Mouse (Mus musculus) C2C12 (cell line): ENCODE measurements at regions not wholly inside any gene's neighbourhood (a gene's known extent, or its start where the extent isn't known, plus 50 kb on each side); places are given as distances from the start of the nearest gene placed in this dataset.
A peak's percentile ranks its signal among the peaks of the same experiment; 100 is the strongest.

ENCODE experiments used
- H3K27me3 ChIP-seq: one replicate; pipeline ENCODE4 v1.6.1; 2011; ENCODE audit not compliant: control insufficient read depth, insufficient read depth, insufficient read length
- H3K36me3 ChIP-seq: one replicate; pipeline ENCODE4 v1.6.1; 2011; ENCODE audit not compliant: control insufficient read depth, insufficient read depth
- H3K4me3 ChIP-seq: one replicate; pipeline ENCODE4 v1.5.1; 2011; ENCODE audit warnings: mild to moderate bottlenecking, control low read depth; ENCODE audit not compliant: poor library complexity, insufficient read depth, severe bottlenecking
- H3K79me2 ChIP-seq: one replicate; pipeline ENCODE4 v1.6.1; 2011; ENCODE audit not compliant: control insufficient read depth, insufficient read depth
- H3K79me3 ChIP-seq: one replicate; pipeline ENCODE4 v1.6.1; 2011; ENCODE audit warnings: low read depth, control low read depth
- H3ac ChIP-seq: one replicate; pipeline ENCODE3; 2011; ENCODE audit warnings: low read depth; ENCODE audit not compliant: control insufficient read depth, insufficient read length
- CEBPB ChIP-seq: IDR thresholded peaks from one replicate; pipeline ENCODE4 v1.6.1; 2011; ENCODE audit warnings: low read depth, mild to moderate bottlenecking, control low read depth, moderate library complexity
- CTCF ChIP-seq: IDR thresholded peaks from one replicate; pipeline ENCODE4 v1.5.1; 2011; ENCODE audit not compliant: control insufficient read depth, insufficient read depth, insufficient read length
- FOSL1 ChIP-seq: IDR thresholded peaks from one replicate; pipeline ENCODE4 v1.8.0; 2011; ENCODE audit warnings: mild to moderate bottlenecking, low read length; ENCODE audit not compliant: poor library complexity, insufficient read depth, severe bottlenecking
- MAX ChIP-seq: IDR thresholded peaks from one replicate; pipeline ENCODE4 v1.6.1; 2011; ENCODE audit warnings: mild to moderate bottlenecking, control low read depth
- MYOD1 ChIP-seq: IDR thresholded peaks from one replicate; pipeline ENCODE4 v1.6.1; 2011; ENCODE audit warnings: low read depth; ENCODE audit not compliant: control insufficient read depth, insufficient read length
- MYOG ChIP-seq: IDR thresholded peaks from one replicate; pipeline ENCODE4 v1.6.1; 2011; ENCODE audit not compliant: control insufficient read depth, insufficient read length; ENCODE audit errors: extremely low read depth
- USF1 ChIP-seq: IDR thresholded peaks from one replicate; pipeline ENCODE4 v1.6.1; 2011; ENCODE audit warnings: low read depth, mild to moderate bottlenecking, control low read depth, moderate library complexity

DNA sequence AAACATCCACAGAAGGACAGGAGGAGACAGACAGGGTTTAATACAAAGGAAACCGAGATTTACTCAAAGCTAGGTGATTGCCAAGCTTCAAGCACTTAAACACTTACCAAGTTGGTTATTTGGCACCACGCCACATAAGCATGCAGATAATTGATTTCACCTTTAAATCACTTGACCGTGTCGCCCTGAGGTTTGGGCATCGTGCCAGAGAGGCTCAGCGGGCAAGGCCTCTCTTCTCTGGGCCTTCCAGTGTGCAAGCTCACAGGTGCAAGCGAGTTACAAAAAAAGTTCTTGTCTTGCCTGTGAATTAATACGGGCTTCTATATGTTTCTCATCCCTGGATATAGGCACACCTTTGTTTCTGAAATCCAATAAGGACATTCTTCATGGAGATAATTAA lies 78.4 kb upstream of the 4930583I09Rik start:
- H3K79me2 ChIP-seq = no peaks in the 10 kb centered on the region
- H3K36me3 ChIP-seq = no peaks in the 10 kb centered on the region
- no peak overlapping the region for H3ac ChIP-seq
- TF ChIP-seq FOSL1 (no peak), CEBPB (no peak), MYOD1 (no peak), MYOG (no peak), CTCF (no peak), USF1 (no peak), MAX (no peak)
- H3K4me3 ChIP-seq = no peak overlapping the region
- no peaks in the 10 kb centered on the region for H3K79me3 ChIP-seq
- no peaks in the 10 kb centered on the region for H3K27me3 ChIP-seq

DNA sequence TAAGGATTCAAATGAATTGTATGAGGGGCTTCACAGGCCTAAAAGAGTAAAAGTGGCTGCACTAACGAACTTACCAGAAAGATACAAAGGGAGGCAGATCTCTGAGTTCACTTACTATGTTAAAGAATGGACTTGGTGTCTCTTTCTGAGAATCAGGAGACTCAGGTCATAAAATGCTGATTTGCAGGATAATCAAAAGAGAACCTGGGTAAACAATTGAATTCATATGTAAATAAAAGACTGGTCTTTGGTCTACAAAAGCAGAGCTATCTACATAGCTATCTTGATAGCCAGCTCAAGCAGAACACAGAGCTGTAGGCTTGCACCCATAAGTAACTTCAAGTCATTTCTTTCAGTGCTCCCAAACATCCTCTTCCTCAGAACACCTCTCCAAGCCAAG lies 72.8 kb upstream of the 4930583I09Rik start:
- no peaks in the 10 kb centered on the region for H3K79me3 ChIP-seq
- H3K27me3 ChIP-seq = no peaks in the 10 kb centered on the region
- H3K79me2 ChIP-seq = no peaks in the 10 kb centered on the region
- no peaks in the 10 kb centered on the region for H3K36me3 ChIP-seq
- no peak overlapping the region for H3K4me3 ChIP-seq
- no peak for TF ChIP-seq MYOD1
- TF ChIP-seq CTCF = no peak
- TF ChIP-seq MAX = no peak
- TF ChIP-seq USF1 = no peak
- no peak for TF ChIP-seq MYOG
- no peak for TF ChIP-seq FOSL1
- no peak for TF ChIP-seq CEBPB
- no peak overlapping the region for H3ac ChIP-seq

- no peak for TF ChIP-seq MYOG
- peak; percentile 50 for TF ChIP-seq MYOD1
- H3K79me3 ChIP-seq = no peaks in the 10 kb centered on the region
- H3K79me2 ChIP-seq = no peaks in the 10 kb centered on the region
- no peak overlapping the region for H3ac ChIP-seq
- H3K4me3 ChIP-seq = no peak overlapping the region
- no peaks in the 10 kb centered on the region for H3K36me3 ChIP-seq
- no peaks in the 10 kb centered on the region for H3K27me3 ChIP-seq
Measured at GRCm38 (mm10) chr17:64901721-64902623, 66.1 kb upstream of the 4930583I09Rik start.

GRCm38 (mm10) chr17:64897473-64897872 lies 61.6 kb upstream of the 4930583I09Rik start:
- no peaks in the 10 kb centered on the region for H3K36me3 ChIP-seq
- no peaks in the 10 kb centered on the region for H3K27me3 ChIP-seq
- no peak for TF ChIP-seq CTCF
- TF ChIP-seq MYOG = no peak
- no peak for TF ChIP-seq MAX
- no peak for TF ChIP-seq CEBPB
- TF ChIP-seq USF1 = no peak
- no peaks in the 10 kb centered on the region for H3K79me3 ChIP-seq
- H3K4me3 ChIP-seq = no peak overlapping the region
- no peak overlapping the region for H3ac ChIP-seq
- H3K79me2 ChIP-seq = no peaks in the 10 kb centered on the region

GRCm38 (mm10) chr17:64895886-64896285 lies 60.0 kb upstream of the 4930583I09Rik start:
- H3ac ChIP-seq = no peak overlapping the region
- H3K79me3 ChIP-seq = no peaks in the 10 kb centered on the region
- no peaks in the 10 kb centered on the region for H3K27me3 ChIP-seq
- H3K4me3 ChIP-seq = no peak overlapping the region
- no peaks in the 10 kb centered on the region for H3K36me3 ChIP-seq
- H3K79me2 ChIP-seq = no peaks in the 10 kb centered on the region
- no peak for TF ChIP-seq MYOD1
- no peak for TF ChIP-seq FOSL1
- no peak for TF ChIP-seq CEBPB
- TF ChIP-seq CTCF = no peak
- TF ChIP-seq MYOG = no peak
- TF ChIP-seq USF1 = no peak
- TF ChIP-seq MAX = no peak

DNA sequence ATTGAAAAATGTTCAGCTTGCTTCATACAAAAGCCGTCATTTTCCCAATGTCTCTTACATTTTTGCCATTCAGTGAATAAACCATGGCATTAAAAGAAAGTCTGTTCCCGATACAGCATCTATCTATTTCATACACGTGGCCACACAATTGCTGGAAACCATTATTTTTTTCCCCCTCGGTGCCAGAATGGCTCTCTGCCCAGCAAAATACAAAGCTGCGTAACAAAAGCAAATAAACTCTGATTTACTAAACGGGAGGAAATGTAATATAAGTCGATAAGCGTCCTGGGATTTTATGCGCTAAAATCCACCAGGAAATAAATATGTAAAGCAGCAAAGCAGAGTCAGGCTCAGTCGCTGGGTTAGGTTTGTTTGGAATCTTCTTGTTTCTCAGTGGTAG lies 59.6 kb upstream of the 4930583I09Rik start:
- TF ChIP-seq MYOD1 = no peak
- TF ChIP-seq USF1 = no peak
- TF ChIP-seq CEBPB = no peak
- TF ChIP-seq CTCF = no peak
- TF ChIP-seq MYOG = no peak
- no peak for TF ChIP-seq FOSL1
- TF ChIP-seq MAX = no peak
- no peaks in the 10 kb centered on the region for H3K36me3 ChIP-seq

More for the DNA sequence above, 59.6 kb upstream of the 4930583I09Rik start:
- no peak overlapping the region for H3ac ChIP-seq
- no peaks in the 10 kb centered on the region for H3K27me3 ChIP-seq
- no peaks in the 10 kb centered on the region for H3K79me2 ChIP-seq
- no peak overlapping the region for H3K4me3 ChIP-seq
- no peaks in the 10 kb centered on the region for H3K79me3 ChIP-seq
